Mouse (Mus musculus) telencephalon, adult 2 months (tissue): Measurements from ENCODE around the gene Rgsl1.

ENCODE experiments used
- DNase-seq: peaks from one replicate; pipeline ENCODE4 v3.0.0-alpha.2; 2011; ENCODE audit warnings: low read depth, low spot score

Rgsl1 gene

DNA sequence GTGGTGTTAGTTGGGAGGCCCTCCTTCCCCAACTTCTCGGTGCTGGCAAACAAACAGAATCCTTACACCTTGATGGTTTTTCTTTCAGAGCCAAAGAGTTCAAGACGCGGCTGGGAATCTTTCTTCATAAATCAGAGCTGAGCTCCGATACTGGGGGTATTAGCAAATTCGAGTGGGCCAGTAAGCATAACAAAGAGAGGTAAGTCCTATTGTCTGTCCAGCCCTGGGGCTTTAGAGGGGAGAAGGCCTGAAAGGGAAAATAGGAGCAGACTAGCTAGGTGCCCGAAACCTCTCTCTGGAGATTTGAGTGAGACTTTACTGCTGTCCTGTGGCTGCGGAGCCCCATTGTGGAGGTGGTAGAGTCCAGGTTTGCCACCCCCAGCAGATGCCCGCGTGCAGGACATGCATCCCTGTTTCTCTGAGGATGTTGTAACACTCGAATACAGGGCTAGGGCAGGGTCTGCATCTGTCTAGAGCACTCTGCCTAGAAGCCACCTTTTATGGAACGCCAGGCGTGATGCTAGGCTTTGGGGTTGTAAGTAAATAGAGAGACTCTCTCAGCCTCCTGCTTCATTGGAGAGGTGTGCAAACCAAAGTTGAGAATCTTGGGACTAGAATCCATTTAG, 103.1 kb downstream of the Rgsl1 start:
- DNase-seq, result no peak

DNA sequence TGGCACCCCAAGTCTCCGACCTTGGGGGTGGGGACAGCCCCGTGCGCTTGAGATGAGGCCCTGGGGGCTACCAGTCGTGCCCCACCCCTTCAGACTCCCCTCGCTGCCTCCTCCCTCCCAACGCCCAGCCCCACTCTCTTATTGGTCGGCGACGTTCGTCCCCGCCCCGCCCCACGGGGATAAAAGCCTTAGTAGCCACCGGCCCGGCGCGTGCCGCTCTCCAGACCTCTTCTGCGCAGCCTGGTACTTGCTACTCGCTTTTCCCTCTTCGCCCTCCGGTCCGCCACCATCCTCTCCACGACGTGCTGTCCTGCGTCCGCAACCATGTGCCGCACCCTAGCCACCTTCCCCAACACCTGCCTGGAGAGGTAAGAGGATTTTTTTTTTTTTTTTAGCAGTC, 103.8 kb downstream of the Rgsl1 start, which contains the start of gene Rgs16:
TSS of gene Rgs16 (plus strand) at position 205 of the 400 bp plus-strand sequence.
- no peak for DNase-seq

DNA sequence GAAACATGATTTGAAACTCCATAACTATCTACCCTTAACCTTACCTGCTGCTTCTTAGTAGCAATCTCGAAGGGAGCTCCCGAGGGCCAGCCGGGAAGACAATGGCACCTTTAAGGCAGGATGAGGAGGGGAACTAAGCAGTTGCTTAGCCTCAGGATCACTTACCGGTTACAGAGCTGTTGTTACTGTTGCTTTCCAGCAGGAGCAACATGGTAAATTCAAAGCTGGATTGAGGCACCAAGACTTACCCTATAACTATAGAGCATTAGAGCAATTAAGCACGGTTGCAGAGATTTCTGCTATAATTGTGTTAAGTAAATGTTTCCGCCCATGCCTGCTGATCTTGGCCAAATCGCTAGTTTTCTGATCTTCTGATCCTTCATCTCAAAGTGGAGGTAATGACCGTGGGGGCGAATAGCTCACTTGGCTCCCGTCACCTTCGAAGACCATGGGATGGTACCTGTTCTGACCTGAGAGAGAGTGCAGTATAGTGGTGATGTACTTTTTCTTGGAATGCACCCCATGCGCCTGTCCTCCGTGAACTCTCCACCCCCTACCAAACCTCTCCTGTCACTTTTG, 104.4 kb downstream of the Rgsl1 start:
- DNase-seq, result no peak

DNA sequence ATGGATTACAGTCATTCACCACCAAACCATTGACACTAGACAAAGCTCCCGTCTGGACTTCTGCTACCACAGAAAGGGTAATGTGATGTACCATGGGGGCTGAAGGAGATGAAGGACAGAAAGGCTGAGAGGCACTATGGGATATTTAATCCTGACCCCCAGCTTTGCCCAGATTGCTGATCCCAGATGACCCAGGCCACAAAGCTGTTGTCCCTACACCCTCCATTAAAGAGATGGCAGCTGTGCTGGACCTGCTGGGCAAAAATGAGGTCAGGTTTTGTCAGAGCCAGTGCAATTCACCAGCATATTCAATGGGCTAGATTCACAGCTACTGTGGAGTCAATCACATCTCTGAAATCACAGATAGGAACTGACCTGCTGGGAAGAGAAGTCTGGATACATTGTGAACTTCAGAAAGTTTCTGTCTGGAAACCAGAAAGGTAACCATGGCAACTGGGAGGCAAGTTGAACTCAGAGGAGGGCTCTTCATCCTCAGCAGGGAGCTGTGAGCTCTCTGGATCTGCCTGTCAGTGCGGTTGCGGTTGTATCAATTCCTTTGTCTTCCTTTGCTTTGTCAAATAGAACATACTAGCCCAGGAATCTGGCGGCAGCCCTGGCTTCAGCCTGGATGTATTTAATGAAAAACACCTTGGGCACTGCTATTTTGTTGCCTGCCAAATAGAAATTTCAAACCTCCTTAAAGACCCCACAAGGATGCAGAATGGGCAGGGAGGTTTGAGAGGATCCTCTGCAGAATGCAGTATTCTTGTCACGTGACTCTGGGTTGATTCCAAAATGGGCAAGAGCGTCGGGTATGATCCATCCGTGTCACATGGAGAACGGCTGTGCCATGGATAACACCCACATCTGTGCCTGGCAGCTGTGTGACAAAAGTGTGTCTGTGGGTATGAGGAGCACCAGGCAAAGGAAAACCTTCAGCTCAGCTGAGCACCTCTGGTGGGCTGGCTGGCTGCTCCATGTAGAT, 106.5 kb downstream of the Rgsl1 start:
- DNase-seq, result no peak

DNA sequence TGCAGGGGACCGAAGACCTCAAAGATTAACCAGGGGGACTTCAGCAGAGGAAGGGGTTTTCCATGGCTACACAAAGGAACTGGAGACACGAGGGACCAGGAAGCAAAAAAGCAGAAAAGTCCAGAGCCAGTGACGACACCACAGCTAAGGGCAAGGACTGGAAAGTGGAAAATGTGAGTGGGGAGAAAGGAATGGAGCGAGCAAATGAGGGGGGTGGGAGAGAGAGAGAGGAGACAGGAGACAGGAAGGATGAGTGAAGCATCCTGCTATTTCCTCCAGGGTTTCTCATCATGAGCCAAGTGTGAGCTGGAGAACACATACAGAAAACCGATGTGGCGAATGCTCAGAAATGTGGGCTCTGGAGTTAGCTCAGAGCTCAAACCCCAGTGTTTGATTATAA, 107.8 kb downstream of the Rgsl1 start:
- no peak for DNase-seq

DNA sequence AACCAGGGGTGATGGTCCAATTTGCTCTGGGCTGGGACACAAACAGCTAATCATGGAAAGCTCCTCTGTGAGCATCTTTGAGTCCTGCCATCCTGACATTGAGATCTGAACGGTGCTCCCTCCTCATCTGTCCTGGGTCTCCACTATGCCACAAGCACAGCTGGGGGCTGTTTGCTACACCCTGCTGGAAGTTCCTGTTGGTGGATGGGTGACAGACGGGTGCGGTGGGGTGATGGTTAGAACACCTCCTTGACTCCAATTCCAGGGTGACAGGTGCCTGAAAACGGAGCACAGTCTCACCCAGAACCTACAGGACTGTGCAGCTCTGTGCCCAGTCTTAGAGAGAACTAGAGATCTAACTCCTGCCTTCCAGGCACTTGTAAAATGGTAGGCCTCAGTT, 109.1 kb downstream of the Rgsl1 start:
- DNase-seq, result no peak

DNA sequence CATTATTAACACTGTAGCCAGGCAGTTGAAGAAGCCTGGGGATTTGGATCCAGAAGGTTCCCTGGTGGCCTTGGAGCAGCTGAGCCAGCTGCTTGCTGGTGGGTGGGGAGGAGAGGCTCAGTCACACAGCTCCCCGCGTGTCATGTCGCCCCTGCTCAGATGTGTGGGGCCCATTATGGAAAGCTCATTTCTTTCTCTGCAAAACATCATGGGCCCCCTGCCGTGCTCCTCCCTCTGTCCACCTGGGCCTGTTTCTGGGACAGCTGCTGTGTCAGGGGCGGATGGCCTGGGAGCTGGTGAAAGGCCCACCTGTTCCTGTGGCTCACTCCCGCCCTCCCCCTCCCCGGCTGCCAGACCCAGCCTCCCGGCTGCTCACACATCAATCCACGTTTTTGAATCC, 110.8 kb downstream of the Rgsl1 start:
- DNase-seq, result no peak

DNA sequence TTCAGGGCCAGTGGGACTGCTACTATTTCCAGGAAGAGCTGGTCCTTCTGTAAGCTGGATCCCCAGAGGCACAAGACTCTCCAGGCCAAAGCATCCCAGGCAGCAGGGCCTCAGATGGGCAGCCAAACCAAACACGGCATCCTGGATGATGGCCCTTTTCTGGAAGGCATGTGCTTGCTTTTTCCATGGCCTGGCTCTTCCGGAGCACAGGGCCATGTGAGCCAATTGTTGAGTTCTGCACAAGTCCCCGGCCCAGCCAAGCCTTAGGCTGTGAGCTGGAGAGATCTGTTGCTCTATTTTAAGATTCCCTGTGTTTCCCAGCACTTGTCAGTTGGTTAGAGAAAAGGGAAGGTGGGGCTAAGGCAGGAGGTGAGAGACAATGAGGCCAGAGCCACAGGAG, 113.3 kb downstream of the Rgsl1 start:
- no peak for DNase-seq

DNA sequence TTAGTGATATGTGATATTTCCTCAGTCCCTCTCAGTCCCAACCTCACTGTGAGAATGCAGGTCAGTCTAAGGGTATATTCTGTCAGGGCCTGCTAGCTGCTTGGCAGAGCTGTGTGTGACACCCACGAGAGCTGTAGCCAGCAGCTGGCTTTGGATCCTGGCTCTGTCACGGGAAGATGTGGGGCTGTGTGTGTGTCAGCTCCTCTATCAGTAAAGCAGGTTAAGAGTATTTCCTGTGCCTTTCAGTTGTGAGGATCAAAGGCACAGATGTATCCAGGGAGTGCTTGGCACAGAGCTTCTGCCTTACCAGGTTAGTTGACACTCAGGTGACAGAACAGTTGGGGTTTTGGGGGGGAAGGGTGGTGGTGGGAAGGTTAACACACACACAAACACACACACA, 114.1 kb downstream of the Rgsl1 start:
- DNase-seq, result no peak
